Mouse (Mus musculus): Measurements from ENCODE around the gene Rbm6. TPM values are rescaled to one million over a fixed set of nuclear protein-coding genes. Genes with fewer than 3 reads are reported as not detected.
A peak's percentile ranks its signal among the peaks of the same experiment; 100 is the strongest.

The Rbm6 gene
- polyA plus RNA-seq, 1 experiment from 2014 or later: 35.6 TPM

DNA sequence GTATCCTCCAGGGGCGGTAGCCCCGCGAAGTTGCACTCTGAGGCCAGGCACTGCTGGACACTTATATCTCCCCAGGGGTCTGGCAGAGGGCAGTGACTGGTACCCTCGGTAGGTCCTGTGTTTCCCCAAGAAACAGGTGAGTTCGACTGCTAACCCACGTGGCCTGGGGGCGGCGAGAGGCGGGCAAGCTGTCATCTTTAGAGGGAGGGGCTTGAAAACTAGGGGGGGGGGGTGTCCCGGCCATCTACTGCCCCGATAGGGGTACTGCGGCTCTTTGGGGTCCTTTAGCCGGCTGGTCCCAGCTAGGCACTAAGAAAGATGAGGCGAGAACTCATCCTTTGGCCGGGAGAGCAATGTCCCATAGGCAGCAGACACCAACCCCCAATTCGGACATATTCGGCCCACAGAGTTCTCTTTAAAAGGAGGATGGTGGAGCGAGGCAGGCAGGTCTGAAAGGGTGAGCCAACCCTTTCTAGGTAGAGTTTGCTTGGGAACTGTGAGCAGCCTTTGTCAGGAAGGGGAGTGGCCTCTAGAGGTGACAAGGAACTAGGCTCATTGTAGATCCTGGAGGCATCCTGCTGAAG is 15.3 kb upstream of the Rbm6 start:
- ATAC-seq (peak; percentile 67), DNase-seq (ENCODE audit: low spot score) (peak; percentile 56)
- Histone ChIP-seq H3K36me3 (ENCODE audit: insufficient read depth, low read length) (no peaks in the 10 kb centered on the region), H3K4me2 (replicated peaks; ENCODE audit: low read depth, low read length) (peak overlapping the region; percentile 91), H3K27ac (ENCODE audit: low read length) (peak overlapping the region; percentile 76), H3K27me3 (replicated peaks; ENCODE audit: insufficient read depth, low read length) (no peaks in the 10 kb centered on the region), H3K9me3 (ENCODE audit: low read length) (no peaks in the 10 kb centered on the region), H3K4me1 (ENCODE audit: insufficient read depth, low read depth, low read length) (no peaks in the 10 kb centered on the region), H3K4me3 (ENCODE audit: low read depth, low read length) (peak overlapping the region; percentile 62), H3K9ac (replicated peaks; ENCODE audit: low read depth) (peak overlapping the region; percentile 68)
- 2% methylated on average over 18 of the region's 18 CpGs for WGBS
- TF ChIP-seq EP300 (IDR thresholded peaks at IDR 0.05) (no peak), CTCF (IDR thresholded peaks at IDR 0.05) (peak; percentile 20; the same call in 1 of the 2 replicates)

- ATAC-seq (peak; percentile 98), DNase-seq (ENCODE audit: low spot score) (peak; percentile 96)
- Histone ChIP-seq H3K4me3 (ENCODE audit: low read depth, low read length) (peak within 1 kb of the TSS; percentile 62), H3K9ac (replicated peaks; ENCODE audit: low read depth) (peak within 1 kb of the TSS; percentile 68), H3K9me3 (ENCODE audit: low read length) (no peaks in the 10 kb centered on the region), H3K27me3 (replicated peaks; ENCODE audit: insufficient read depth, low read length) (no peaks in the 10 kb centered on the region), H3K27ac (ENCODE audit: low read length) (peak within 1 kb of the TSS; percentile 76), H3K36me3 (ENCODE audit: insufficient read depth, low read length) (no peaks in the 10 kb centered on the region), H3K4me2 (replicated peaks; ENCODE audit: low read depth, low read length) (peak within 1 kb of the TSS; percentile 91), H3K4me1 (ENCODE audit: insufficient read depth, low read depth, low read length) (no peaks in the 10 kb centered on the region)
- under 1% methylated on average over 28 of the region's 28 CpGs for WGBS
- TF ChIP-seq CTCF (IDR thresholded peaks at IDR 0.05) (no peak), EP300 (IDR thresholded peaks at IDR 0.05) (peak; percentile 76)
Measured at GRCm38 (mm10) chr9:107887804-107888266, 14.8 kb upstream of the Rbm6 start, which contains the start of gene Mon1a. Mon1a (plus strand) TSS chr9:107888151.

- TF ChIP-seq EP300 (IDR thresholded peaks at IDR 0.05): no peak
- no peak for TF ChIP-seq CTCF (IDR thresholded peaks at IDR 0.05)
Measured at GRCm38 (mm10) chr9:107880411-107880810, 7.4 kb upstream of the Rbm6 start.

DNA sequence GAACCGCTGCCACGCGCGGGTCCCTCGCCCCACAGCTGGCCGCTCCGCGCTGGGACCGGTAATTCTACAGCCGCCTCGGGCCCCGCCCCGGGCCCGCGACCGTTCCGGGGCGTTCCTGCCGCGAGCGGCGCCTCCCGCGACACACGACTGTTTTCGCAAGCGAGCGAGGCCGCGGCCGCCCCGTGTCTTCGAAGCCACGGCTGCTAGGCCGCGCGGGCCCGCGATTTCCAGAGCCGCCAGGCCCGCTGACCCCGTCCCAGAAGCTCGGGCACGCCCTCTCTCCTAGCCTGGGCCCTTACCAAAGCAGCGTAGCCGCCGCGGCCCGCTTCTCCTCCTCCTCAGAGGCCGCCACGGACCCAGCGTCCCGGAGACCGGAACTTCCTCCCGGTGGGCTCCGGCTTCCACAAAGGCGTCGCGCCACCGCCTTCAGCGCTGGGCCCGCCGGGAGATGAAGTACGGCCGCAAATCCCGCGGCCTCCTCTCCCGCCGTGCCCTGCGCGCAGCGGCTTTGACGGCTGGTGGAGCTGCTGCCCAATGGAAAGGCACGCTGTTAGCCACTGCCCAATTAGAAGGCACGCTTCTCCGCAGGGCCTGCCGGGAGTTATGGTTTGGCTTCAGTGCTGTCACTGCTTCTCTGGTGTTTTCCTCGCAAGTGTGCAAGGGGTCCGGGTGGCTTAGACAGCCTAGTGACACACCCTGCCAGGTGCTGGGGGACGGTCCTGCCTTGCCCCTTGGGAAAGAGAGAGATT is 513 bp downstream of the Rbm6 start:
- Histone ChIP-seq H3K36me3 (ENCODE audit: insufficient read depth, low read length) (no peaks in the 10 kb centered on the region; the same call in 1 of the 2 replicates), H3K4me2 (replicated peaks; ENCODE audit: low read depth, low read length) (peak overlapping the region; percentile 68), H3K27me3 (replicated peaks; ENCODE audit: insufficient read depth, low read length) (no peaks in the 10 kb centered on the region), H3K4me1 (ENCODE audit: insufficient read depth, low read depth, low read length) (no peaks in the 10 kb centered on the region; the same call in 1 of the 2 replicates), H3K27ac (ENCODE audit: low read length) (peak overlapping the region; percentile 99), H3K9me3 (ENCODE audit: low read length) (no peaks in the 10 kb centered on the region), H3K9ac (replicated peaks; ENCODE audit: low read depth) (peak overlapping the region; percentile 96), H3K4me3 (ENCODE audit: low read depth, low read length) (peak overlapping the region; percentile 78)
- WGBS: 2% methylated on average over 69 of the region's 80 CpGs
- peak; percentile 98 for DNase-seq (ENCODE audit: low spot score)
- ATAC-seq: peak; percentile 99
- no peak for TF ChIP-seq CTCF (IDR thresholded peaks at IDR 0.05)
- no peak for TF ChIP-seq EP300 (IDR thresholded peaks at IDR 0.05)

More at GRCm38 (mm10) chr9:107880411-107880810, 7.4 kb upstream of the Rbm6 start:
- DNase-seq (ENCODE audit: low spot score): no peak
- Histone ChIP-seq H3K9me3 (ENCODE audit: low read length) (no peaks in the 10 kb centered on the region), H3K4me1 (ENCODE audit: insufficient read depth, low read depth, low read length) (no peaks in the 10 kb centered on the region), H3K4me2 (replicated peaks; ENCODE audit: low read depth, low read length) (no peak overlapping the region), H3K9ac (replicated peaks; ENCODE audit: low read depth) (no peak overlapping the region), H3K36me3 (ENCODE audit: insufficient read depth, low read length) (no peaks in the 10 kb centered on the region), H3K27me3 (replicated peaks; ENCODE audit: insufficient read depth, low read length) (no peaks in the 10 kb centered on the region), H3K27ac (ENCODE audit: low read length) (no peak overlapping the region), H3K4me3 (ENCODE audit: low read depth, low read length) (no peak overlapping the region)
- no peak for ATAC-seq
- whole genome bisulfite sequencing: 60% methylated on average over 4 of the region's 4 CpGs

GRCm38 (mm10) chr9:107866081-107866480 is 7.0 kb downstream of the Rbm6 start:
- H3K9ac ChIP-seq (replicated peaks; ENCODE audit: low read depth): no peak overlapping the region
- TF ChIP-seq EP300 (IDR thresholded peaks at IDR 0.05): no peak
- no peak for TF ChIP-seq CTCF (IDR thresholded peaks at IDR 0.05)
- no peaks in the 10 kb centered on the region; the same call in 1 of the 2 replicates for H3K36me3 ChIP-seq (ENCODE audit: insufficient read depth, low read length)
- DNase-seq (ENCODE audit: low spot score) (no peak), ATAC-seq (no peak)
- no peak overlapping the region for H3K4me2 ChIP-seq (replicated peaks; ENCODE audit: low read depth, low read length)
- WGBS: 95% methylated on average over 2 of the region's 2 CpGs
- H3K4me3 ChIP-seq (ENCODE audit: low read depth, low read length): no peak overlapping the region
- H3K27me3 ChIP-seq (replicated peaks; ENCODE audit: insufficient read depth, low read length): no peaks in the 10 kb centered on the region
- no peak overlapping the region for H3K27ac ChIP-seq (ENCODE audit: low read length)
- H3K9me3 ChIP-seq (ENCODE audit: low read length): no peaks in the 10 kb centered on the region
- H3K4me1 ChIP-seq (ENCODE audit: insufficient read depth, low read depth, low read length): no peaks in the 10 kb centered on the region

DNA sequence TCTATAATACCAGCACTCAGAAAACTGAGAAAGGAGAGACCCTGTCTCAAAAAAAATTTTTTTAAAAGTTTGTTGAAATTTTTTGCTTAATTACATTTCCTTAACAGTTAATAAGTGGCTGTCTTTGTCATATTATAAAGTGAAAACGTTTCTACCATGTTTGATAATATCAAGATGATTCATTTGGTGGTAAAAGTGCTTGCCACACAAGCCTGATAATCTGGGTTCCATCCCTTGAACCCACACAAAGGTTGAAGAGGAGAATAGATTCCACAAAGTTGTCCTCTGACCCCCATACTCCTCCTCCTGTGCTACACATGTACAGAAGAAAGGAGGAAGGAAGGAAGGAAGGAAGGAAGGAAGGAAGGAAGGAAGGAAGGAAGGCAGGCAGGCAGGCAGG is 8.5 kb downstream of the Rbm6 start:
- Histone ChIP-seq H3K4me3 (ENCODE audit: low read depth, low read length) (no peak overlapping the region), H3K4me2 (replicated peaks; ENCODE audit: low read depth, low read length) (no peak overlapping the region), H3K36me3 (ENCODE audit: insufficient read depth, low read length) (no peaks in the 10 kb centered on the region; the same call in 1 of the 2 replicates), H3K9me3 (ENCODE audit: low read length) (no peaks in the 10 kb centered on the region), H3K4me1 (ENCODE audit: insufficient read depth, low read depth, low read length) (no peaks in the 10 kb centered on the region), H3K27me3 (replicated peaks; ENCODE audit: insufficient read depth, low read length) (no peaks in the 10 kb centered on the region), H3K9ac (replicated peaks; ENCODE audit: low read depth) (no peak overlapping the region), H3K27ac (ENCODE audit: low read length) (no peak overlapping the region)
- no peak for ATAC-seq
- WGBS: 33% methylated on average over 1 of the region's 1 CpGs
- no peak for TF ChIP-seq CTCF (IDR thresholded peaks at IDR 0.05)
- TF ChIP-seq EP300 (IDR thresholded peaks at IDR 0.05): no peak
- DNase-seq (ENCODE audit: low spot score): no peak
